Mouse (Mus musculus): Measurements from ENCODE around the gene Nptx2.

GRCm38 (mm10) chr5:144585100-144585499 is 39.4 kb downstream of the Nptx2 start:
- TF ChIP-seq CTCF (IDR thresholded peaks at IDR 0.05; ENCODE audit: control insufficient read depth, insufficient read depth, insufficient replicate concordance, low read depth, low read length) = no peak
- TF ChIP-seq POLR2A (IDR thresholded peaks at IDR 0.05; ENCODE audit: control insufficient read depth, low read depth, low read length) = no peak
